Mouse (Mus musculus) gastrocnemius, adult 8-10 months (tissue): ENCODE results near the gene Ddah2. TPM values are rescaled to one million over a fixed set of nuclear protein-coding genes. Genes with fewer than 3 reads are reported as not detected.

Experiments
- DNase-seq, 2 experiments: peaks; one replicate each; pipeline ENCODE4 v3.0.0; 2022; ENCODE audit warnings: low spot score in 2 of 2
- total RNA-seq, 4 experiments: library from RNA; stranded (reverse); gene quantifications; 2 replicates each; pipeline ENCODE4 v1.2.4; 2022

Gene Ddah2
- 1 to 10 TPM; 4.3 to 6.2 (median 5.1) TPM for total RNA-seq

- DNase-seq = peak; percentile 83 to 87
Observed at GRCm38 (mm10) chr17:35058911-35059892, at the start of gene Ddah2. Ddah2 (plus strand) TSS chr17:35059035.

- no peak for DNase-seq
Observed at GRCm38 (mm10) chr17:35009586-35009985, 49.2 kb upstream of the Ddah2 start.

GRCm38 (mm10) chr17:35011440-35011839 is 47.4 kb upstream of the Ddah2 start:
- no peak for DNase-seq

GRCm38 (mm10) chr17:35012430-35012829 is 46.4 kb upstream of the Ddah2 start:
- no peak for DNase-seq

- no peak for DNase-seq
Observed at GRCm38 (mm10) chr17:35013221-35013620, 45.6 kb upstream of the Ddah2 start.

- DNase-seq = no peak
Observed at GRCm38 (mm10) chr17:35015296-35015695, 43.5 kb upstream of the Ddah2 start.

GRCm38 (mm10) chr17:35016376-35016775 is 42.5 kb upstream of the Ddah2 start, which contains the start of gene Vwa7:
Vwa7 (plus strand) TSS chr17:35016579.
- peak; percentile 35 to 43 for DNase-seq

- no peak for DNase-seq
Observed at GRCm38 (mm10) chr17:35016791-35017705, 41.8 kb upstream of the Ddah2 start.

- no peak for DNase-seq
Observed at GRCm38 (mm10) chr17:35017706-35018030, 41.2 kb upstream of the Ddah2 start.

- no peak for DNase-seq
Observed at GRCm38 (mm10) chr17:35018171-35018570, 40.7 kb upstream of the Ddah2 start.

GRCm38 (mm10) chr17:35019894-35020293 is 38.9 kb upstream of the Ddah2 start:
- DNase-seq = no peak

- DNase-seq = no peak
Observed at GRCm38 (mm10) chr17:35020551-35020950, 38.3 kb upstream of the Ddah2 start.

GRCm38 (mm10) chr17:35021163-35021808 is 37.5 kb upstream of the Ddah2 start:
- DNase-seq = peak; percentile 80 to 87

- no peak for DNase-seq
Observed at GRCm38 (mm10) chr17:35021842-35022477, 36.9 kb upstream of the Ddah2 start.

- DNase-seq = no peak
Observed at GRCm38 (mm10) chr17:35022541-35023060, 36.2 kb upstream of the Ddah2 start.

GRCm38 (mm10) chr17:35023221-35023620 is 35.6 kb upstream of the Ddah2 start:
- DNase-seq = no peak

GRCm38 (mm10) chr17:35023756-35024155 is 35.1 kb upstream of the Ddah2 start:
- no peak for DNase-seq

GRCm38 (mm10) chr17:35024261-35024660 is 34.6 kb upstream of the Ddah2 start:
- DNase-seq = no peak

- no peak for DNase-seq
Observed at GRCm38 (mm10) chr17:35024691-35025488, 33.9 kb upstream of the Ddah2 start.

GRCm38 (mm10) chr17:35026206-35026605 is 32.6 kb upstream of the Ddah2 start:
- no peak for DNase-seq
